Mouse (Mus musculus) stomach, postnatal 0 days (tissue): ENCODE results near the gene Itm2b. TPM values are rescaled to one million over a fixed set of nuclear protein-coding genes. Genes with fewer than 3 reads are reported as not detected.

Source experiments
- ATAC-seq: fragments of 200-750 bp; cut with Nextera tagmentation; 2 replicates; pipeline ENCODE4 v1.8.0; 2017; ENCODE audit not compliant: low FRiP score, low TSS enrichment
- DNase-seq: peaks from one replicate; pipeline ENCODE4 v3.0.0-alpha.2; 2016; ENCODE audit warnings: low spot score
- H3K27ac ChIP-seq: fragments of 300-500 bp; sonication (generic); replicated peaks from 2 replicates; pipeline ENCODE4 v1.5.1; 2014; ENCODE audit warnings: mild to moderate bottlenecking, control low read depth
- H3K27me3 ChIP-seq: fragments of 300-500 bp; sonication (generic); 2 replicates; pipeline ENCODE4 v1.6.1; 2014; ENCODE audit warnings: low read length; ENCODE audit not compliant: control insufficient read depth, insufficient read depth
- H3K36me3 ChIP-seq: fragments of 300-500 bp; sonication (generic); 2 replicates; pipeline ENCODE4 v1.6.1; 2014; ENCODE audit warnings: low read length, mixed read lengths; ENCODE audit not compliant: control insufficient read depth, insufficient read depth
- H3K4me1 ChIP-seq: fragments of 300-500 bp; sonication (generic); replicated peaks from 2 replicates; pipeline ENCODE4 v1.6.1; 2014; ENCODE audit warnings: antibody characterized with exemption; ENCODE audit not compliant: control insufficient read depth, insufficient read depth
- H3K4me2 ChIP-seq: fragments of 300-500 bp; sonication (generic); replicated peaks from 2 replicates; pipeline ENCODE4 v1.6.1; 2014; ENCODE audit warnings: low read depth, mild to moderate bottlenecking, control low read depth, moderate library complexity
- H3K4me3 ChIP-seq: fragments of 300-500 bp; sonication (generic); 2 replicates; pipeline ENCODE4 v1.5.1; 2014; ENCODE audit warnings: low read depth, low read length, control low read depth
- H3K9ac ChIP-seq: fragments of 300-500 bp; sonication (generic); 2 replicates; pipeline ENCODE4 v1.6.1; 2014; ENCODE audit warnings: mild to moderate bottlenecking, low read length, control low read depth, mixed read lengths
- H3K9me3 ChIP-seq: fragments of 300-500 bp; sonication (generic); 2 replicates; pipeline ENCODE4 v1.6.1; 2016; ENCODE audit warnings: low read length; ENCODE audit not compliant: control insufficient read depth
- CTCF ChIP-seq: IDR thresholded peaks from 2 replicates; pipeline ENCODE4 v1.5.1; 2016; ENCODE audit warnings: antibody characterized with exemption, low read depth, mild to moderate bottlenecking, moderate library complexity
- EP300 ChIP-seq: optimal IDR thresholded peaks from 2 replicates; pipeline ENCODE3; 2016; ENCODE audit warnings: antibody characterized with exemption
- WGBS: fragments of 180-500 bp; shearing (Covaris S2); extraction: QIAGEN DNeasy Blood & Tissue Kit; methylation state at CpG from one replicate; pipeline ENCODE4 v1.1.7; 2014; 5-methylcytosine and 5-hydroxymethylcytosine counted together
- polyA plus RNA-seq: library from polyadenylated mRNA; unstranded; fragments of >200 nt; fragmentation: Nextera tagmentation; extraction: Ambion mirVana; gene quantifications from 2 replicates; pipeline ENCODE4 v1.2.1, GENCODE M21; 2015

Gene Itm2b
- polyA plus RNA-seq, 1 experiment from 2014 or later, result 1,381 TPM

GRCm38 (mm10) chr14:73399866-73400618, 15.0 kb upstream of the Itm2b start:
- Histone ChIP-seq H3K9ac (no peak overlapping the region), H3K27me3 (no peaks in the 10 kb centered on the region), H3K9me3 (no peaks in the 10 kb centered on the region), H3K27ac (0 out of 2 replicates have a peak overlapping the region, but pooled peaks have one; percentile 31), H3K4me2 (no peak overlapping the region), H3K36me3 (no peaks in the 10 kb centered on the region), H3K4me3 (no peak overlapping the region), H3K4me1 (no peaks in the 10 kb centered on the region)
- TF ChIP-seq CTCF (no peak), EP300 (no peak)
- ATAC-seq (no peak), DNase-seq (no peak)
- 25% methylated on average over 15 of the region's 15 CpGs for WGBS

- Histone ChIP-seq H3K27me3 (no peaks in the 10 kb centered on the region), H3K27ac (no peak overlapping the region), H3K9ac (no peak overlapping the region), H3K36me3 (no peaks in the 10 kb centered on the region), H3K4me1 (no peaks in the 10 kb centered on the region), H3K9me3 (no peaks in the 10 kb centered on the region), H3K4me2 (no peak overlapping the region), H3K4me3 (no peak overlapping the region)
- TF ChIP-seq CTCF (no peak), EP300 (no peak)
- WGBS, result 60% methylated on average over 8 of the region's 8 CpGs
- ATAC-seq (no peak), DNase-seq (no peak)
Measured at GRCm38 (mm10) chr14:73398367-73398996, 13.4 kb upstream of the Itm2b start.

- DNase-seq (no peak), ATAC-seq (no peak)
- H3K4me1 ChIP-seq, result no peaks in the 10 kb centered on the region
- no peaks in the 10 kb centered on the region for H3K36me3 ChIP-seq
- TF ChIP-seq CTCF (no peak), EP300 (no peak)
- 55% methylated on average over 5 of the region's 5 CpGs for WGBS
- no peak overlapping the region for H3K4me3 ChIP-seq
- H3K9me3 ChIP-seq, result no peaks in the 10 kb centered on the region
- H3K27me3 ChIP-seq, result no peaks in the 10 kb centered on the region
- H3K9ac ChIP-seq, result no peak overlapping the region
- H3K27ac ChIP-seq, result peak overlapping the region; percentile 14; the same call in 1 of the 2 replicates
- H3K4me2 ChIP-seq, result no peak overlapping the region
Measured at GRCm38 (mm10) chr14:73395750-73396149, 10.7 kb upstream of the Itm2b start.

GRCm38 (mm10) chr14:73394263-73395006, 9.3 kb upstream of the Itm2b start:
- no peak overlapping the region for H3K4me3 ChIP-seq
- H3K27ac ChIP-seq, result 0 out of 2 replicates have a peak overlapping the region, but pooled peaks have one; percentile 18

GRCm38 (mm10) chr14:73391457-73391856, 6.4 kb upstream of the Itm2b start:
- DNase-seq (no peak), ATAC-seq (no peak)
- H3K9ac ChIP-seq, result no peak overlapping the region
- no peak overlapping the region for H3K4me2 ChIP-seq
- TF ChIP-seq EP300, result no peak
- TF ChIP-seq CTCF, result no peak
- no peak overlapping the region for H3K27ac ChIP-seq
- H3K27me3 ChIP-seq, result no peaks in the 10 kb centered on the region
- no peaks in the 10 kb centered on the region for H3K36me3 ChIP-seq
- H3K4me3 ChIP-seq, result no peak overlapping the region
- no peaks in the 10 kb centered on the region for H3K9me3 ChIP-seq
- 77% methylated on average over 1 of the region's 1 CpGs for WGBS
- no peaks in the 10 kb centered on the region for H3K4me1 ChIP-seq

More at GRCm38 (mm10) chr14:73394263-73395006, 9.3 kb upstream of the Itm2b start:
- Histone ChIP-seq H3K4me2 (no peak overlapping the region), H3K9ac (no peak overlapping the region), H3K36me3 (no peaks in the 10 kb centered on the region), H3K4me1 (no peaks in the 10 kb centered on the region), H3K9me3 (no peaks in the 10 kb centered on the region), H3K27me3 (no peaks in the 10 kb centered on the region)
- DNase-seq, result peak; percentile 52
- WGBS, result 35% methylated on average over 5 of the region's 5 CpGs
- ATAC-seq, result peak; percentile 89
- TF ChIP-seq CTCF, result no peak
- TF ChIP-seq EP300, result no peak

GRCm38 (mm10) chr14:73390196-73390595, 5.1 kb upstream of the Itm2b start:
- Histone ChIP-seq H3K9ac (no peak overlapping the region), H3K4me2 (no peak overlapping the region), H3K27ac (no peak overlapping the region), H3K4me3 (no peak overlapping the region), H3K9me3 (no peaks in the 10 kb centered on the region), H3K27me3 (no peaks in the 10 kb centered on the region), H3K4me1 (no peaks in the 10 kb centered on the region), H3K36me3 (no peaks in the 10 kb centered on the region)
- DNase-seq, result no peak
- TF ChIP-seq EP300 (no peak), CTCF (no peak)
- 79% methylated on average over 2 of the region's 2 CpGs for WGBS
- ATAC-seq, result no peak
